Mouse (Mus musculus): ENCODE measurements around the gene Hes7.

GRCm38 (mm10) chr11:69106842-69107241, 13.4 kb upstream of the Hes7 start:
- no peak for TF ChIP-seq CTCF (conservative IDR thresholded peaks at IDR 0.05 in 1 of 2, IDR thresholded peaks at IDR 0.05 in 1 of 2; ENCODE audit: low read depth in 2 of 2, low read length in 2 of 2)
- TF ChIP-seq POLR2A (IDR thresholded peaks at IDR 0.05; ENCODE audit: low read depth, low read length): no peak
